Mouse (Mus musculus): ENCODE measurements around the gene Gys2. TPM values are rescaled to one million over a fixed set of nuclear protein-coding genes. Genes with fewer than 3 reads are reported as not detected.

Gys2 gene
- polyA plus RNA-seq, 1 experiment from 2014 or later: not detected

DNA sequence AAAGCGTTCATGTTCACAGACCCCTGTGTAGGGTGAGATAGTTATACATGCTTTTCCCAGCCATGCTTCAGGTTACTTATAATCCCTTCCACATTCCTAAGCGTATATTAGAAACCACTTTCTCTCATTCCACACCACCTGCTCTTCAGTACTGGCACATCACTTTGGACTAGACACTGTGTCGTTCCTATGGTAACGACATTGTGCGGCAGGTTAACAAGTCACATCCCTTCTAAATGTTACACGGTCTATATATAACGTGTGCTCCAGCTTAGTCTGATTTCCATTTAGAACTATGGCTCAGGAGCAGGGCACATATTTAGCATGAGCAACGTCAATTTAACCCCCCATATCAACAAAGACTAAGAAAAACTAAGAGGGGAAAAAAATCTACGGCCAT, 14.7 kb upstream of the Gys2 start:
- WGBS (ENCODE audit: missing documents): 94% methylated on average over 9 of the region's 9 CpGs
- no peaks in the 10 kb centered on the region for H3K36me3 ChIP-seq (ENCODE audit: inconsistent target)
- no peak overlapping the region for H3K27ac ChIP-seq
- H3K4me3 ChIP-seq (ENCODE audit: inconsistent target): no peak overlapping the region
- no peaks in the 10 kb centered on the region for H3K79me2 ChIP-seq (ENCODE audit: inconsistent target)

DNA sequence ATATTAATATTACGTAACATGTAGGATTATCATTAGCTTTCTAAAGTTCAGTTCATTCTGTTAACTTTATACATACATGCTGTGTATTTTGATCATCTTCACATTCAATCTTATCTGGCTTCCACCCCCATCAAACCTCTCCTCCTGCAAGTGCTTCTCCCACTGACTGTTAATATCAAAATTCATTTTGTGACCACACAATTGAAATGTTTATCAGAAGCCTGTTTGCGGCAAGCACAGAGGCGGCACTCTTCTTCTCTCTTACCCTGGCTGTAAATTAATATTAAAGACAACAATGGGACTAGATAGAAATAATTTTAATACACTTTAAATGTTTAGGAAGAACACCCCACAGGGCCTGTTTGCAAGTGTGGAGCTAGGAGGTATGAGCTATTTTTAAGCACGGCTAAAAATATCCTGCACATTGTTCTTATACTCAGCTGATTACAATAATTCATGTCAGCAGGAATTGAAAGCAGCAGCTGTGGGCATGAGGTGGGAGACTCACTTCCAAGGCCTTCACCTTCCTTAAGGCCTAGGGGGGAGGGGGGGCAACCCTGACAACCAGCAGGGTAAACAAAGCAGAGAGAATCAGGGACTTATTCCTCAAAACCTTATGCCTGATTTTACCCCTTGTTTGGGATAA, 12.7 kb upstream of the Gys2 start:
- Histone ChIP-seq H3K27ac (no peak overlapping the region), H3K79me2 (ENCODE audit: inconsistent target) (no peaks in the 10 kb centered on the region), H3K4me3 (ENCODE audit: inconsistent target) (no peak overlapping the region), H3K36me3 (ENCODE audit: inconsistent target) (no peaks in the 10 kb centered on the region)
- 82% methylated on average over 4 of the region's 4 CpGs for WGBS (ENCODE audit: missing documents)

DNA sequence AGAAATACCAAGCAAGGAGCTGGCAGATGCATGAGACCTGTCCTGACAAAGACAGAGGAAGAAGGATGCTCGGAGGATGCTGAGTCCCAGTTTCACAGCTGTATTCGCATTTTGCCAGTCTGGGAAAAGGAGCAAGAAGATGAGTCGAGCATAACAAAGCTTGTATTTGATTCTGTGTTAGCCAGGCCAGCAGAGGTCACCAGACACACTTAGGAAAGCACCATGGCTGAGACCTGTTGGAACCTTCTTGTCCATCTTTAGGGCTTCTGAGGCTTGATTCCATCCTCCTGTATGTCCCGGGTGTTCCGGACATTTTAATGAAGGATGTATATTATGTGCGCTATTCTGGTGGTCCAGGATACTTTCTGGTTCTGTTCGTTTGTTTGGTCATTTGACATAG, 4.3 kb upstream of the Gys2 start:
- Histone ChIP-seq H3K27ac (no peak overlapping the region), H3K4me3 (ENCODE audit: inconsistent target) (no peak overlapping the region), H3K79me2 (ENCODE audit: inconsistent target) (no peaks in the 10 kb centered on the region), H3K36me3 (ENCODE audit: inconsistent target) (no peaks in the 10 kb centered on the region)
- WGBS (ENCODE audit: missing documents): 75% methylated on average over 7 of the region's 7 CpGs

DNA sequence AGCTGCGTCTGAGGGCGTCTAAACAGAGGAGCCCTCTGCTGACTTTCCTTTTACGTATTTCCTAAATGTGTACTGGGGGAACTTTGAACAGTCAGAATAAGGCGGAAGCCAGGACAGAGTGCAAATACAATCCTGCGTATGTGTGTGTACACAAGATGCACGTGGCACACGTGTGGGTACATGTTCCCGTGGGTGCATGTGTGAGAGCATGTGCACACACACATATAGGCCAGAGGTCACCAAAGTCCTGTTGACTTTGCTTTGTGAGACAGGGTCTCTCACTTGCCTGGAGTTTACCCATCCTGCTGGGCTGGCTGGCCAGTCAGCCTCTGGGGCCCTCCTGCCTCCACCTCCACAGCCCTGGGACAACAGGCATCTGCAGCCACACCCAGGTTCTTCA, 1.8 kb downstream of the Gys2 start:
- Histone ChIP-seq H3K79me2 (ENCODE audit: inconsistent target) (no peaks in the 10 kb centered on the region), H3K4me3 (ENCODE audit: inconsistent target) (no peak overlapping the region), H3K27ac (no peak overlapping the region), H3K36me3 (ENCODE audit: inconsistent target) (no peaks in the 10 kb centered on the region)
- WGBS (ENCODE audit: missing documents): 93% methylated on average over 8 of the region's 8 CpGs

DNA sequence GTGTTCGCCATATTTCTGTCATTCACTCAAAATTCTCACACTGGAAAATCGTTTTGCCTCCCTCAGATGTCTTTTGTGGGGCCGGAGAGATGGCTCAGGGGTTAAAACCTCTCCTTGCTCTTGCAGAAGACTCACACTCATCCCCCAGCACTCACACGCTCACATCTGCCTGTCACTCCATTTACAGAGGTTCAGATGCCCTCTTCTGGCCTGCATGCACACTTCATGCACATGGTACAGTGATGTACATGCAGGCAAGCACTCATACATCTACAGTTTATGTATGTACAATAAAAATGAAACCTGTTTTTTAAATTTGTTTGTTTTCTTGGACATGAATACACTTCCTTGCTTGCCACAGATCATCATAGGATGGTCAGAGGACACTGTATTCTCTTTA, 3.3 kb downstream of the Gys2 start:
- Histone ChIP-seq H3K36me3 (ENCODE audit: inconsistent target) (no peaks in the 10 kb centered on the region), H3K4me3 (ENCODE audit: inconsistent target) (no peak overlapping the region)
- 52% methylated on average over 4 of the region's 4 CpGs for WGBS (ENCODE audit: missing documents)

DNA sequence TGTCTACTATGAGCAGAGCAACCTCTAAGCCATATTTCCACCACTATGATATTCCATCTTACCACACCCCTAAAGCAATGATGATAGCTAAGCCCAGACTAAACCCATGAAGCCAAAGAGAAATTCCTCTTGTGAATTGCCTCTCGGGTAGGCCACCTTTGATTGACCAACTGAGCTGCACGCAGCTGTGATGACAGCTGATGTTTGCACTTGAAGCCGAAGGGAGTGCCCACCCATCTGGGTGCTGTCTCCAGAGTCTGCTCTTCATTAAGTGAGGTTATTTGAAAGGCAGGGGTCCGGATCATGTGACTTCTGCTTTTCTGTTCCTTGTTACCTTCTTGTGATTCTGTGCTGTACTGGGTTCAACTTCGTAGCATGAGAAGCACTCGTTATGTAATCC, 10.7 kb downstream of the Gys2 start:
- 97% methylated on average over 6 of the region's 6 CpGs for WGBS (ENCODE audit: missing documents)
- Histone ChIP-seq H3K79me2 (ENCODE audit: inconsistent target) (no peaks in the 10 kb centered on the region), H3K27ac (no peak overlapping the region), H3K4me3 (ENCODE audit: inconsistent target) (no peak overlapping the region), H3K36me3 (ENCODE audit: inconsistent target) (no peaks in the 10 kb centered on the region)

More for the DNA sequence above, 3.3 kb downstream of the Gys2 start:
- no peak overlapping the region for H3K27ac ChIP-seq
- H3K79me2 ChIP-seq (ENCODE audit: inconsistent target): no peaks in the 10 kb centered on the region

DNA sequence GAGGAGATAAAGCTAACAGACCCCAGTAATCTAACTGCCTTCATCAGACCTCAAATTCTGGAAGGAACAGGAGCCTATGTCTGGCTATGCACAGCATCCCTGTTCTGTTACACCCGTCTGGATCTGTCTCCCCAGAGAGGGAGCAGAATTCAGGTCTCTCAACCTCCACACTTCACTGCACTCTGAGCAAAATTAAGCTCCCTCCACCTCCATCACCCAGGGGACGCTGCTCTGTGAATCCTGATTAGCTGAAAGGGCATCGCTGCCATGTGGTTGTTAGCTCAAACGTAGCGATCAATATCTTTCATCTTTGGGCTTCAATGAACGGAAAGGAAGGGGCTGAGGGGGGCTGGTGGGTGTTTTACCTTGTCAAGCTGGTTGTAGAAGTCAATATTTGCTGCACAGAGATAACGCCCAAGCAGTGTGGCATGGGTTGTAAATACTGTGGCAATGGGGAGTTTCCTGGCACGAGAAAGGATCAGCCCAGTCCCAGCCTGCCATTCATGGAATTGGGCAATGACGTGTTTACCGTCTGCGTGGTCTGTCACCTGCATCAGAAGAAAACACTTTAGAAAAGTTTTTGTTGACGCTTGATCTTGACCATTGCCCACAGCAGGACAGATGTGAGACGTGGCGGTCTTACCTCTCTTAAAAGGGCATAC, 13.8 kb downstream of the Gys2 start:
- Histone ChIP-seq H3K79me2 (ENCODE audit: inconsistent target) (no peaks in the 10 kb centered on the region), H3K27ac (no peak overlapping the region), H3K36me3 (ENCODE audit: inconsistent target) (no peaks in the 10 kb centered on the region), H3K4me3 (ENCODE audit: inconsistent target) (no peak overlapping the region)
- 82% methylated on average over 14 of the region's 14 CpGs for WGBS (ENCODE audit: missing documents)

DNA sequence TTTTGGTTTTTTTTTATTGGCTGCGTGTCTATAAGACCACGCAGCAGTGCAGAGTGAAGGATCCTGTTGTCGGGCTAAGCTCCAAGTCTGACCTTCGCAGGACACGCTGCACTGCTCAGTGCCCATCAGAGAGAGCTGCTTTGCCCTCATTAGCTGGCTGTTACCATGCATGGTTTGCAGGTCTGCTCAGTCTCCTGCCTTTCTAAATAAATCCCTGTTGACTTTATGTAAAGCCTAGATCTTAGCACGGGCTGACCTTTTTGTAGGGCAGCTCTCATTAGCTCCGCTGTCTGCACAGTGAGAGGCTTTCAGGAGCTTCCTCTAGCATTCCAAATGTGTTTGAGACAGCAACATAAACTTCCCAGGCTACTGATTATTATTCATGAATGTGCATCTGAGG, 14.9 kb downstream of the Gys2 start:
- Histone ChIP-seq H3K4me3 (ENCODE audit: inconsistent target) (no peak overlapping the region), H3K79me2 (ENCODE audit: inconsistent target) (no peaks in the 10 kb centered on the region), H3K36me3 (ENCODE audit: inconsistent target) (no peaks in the 10 kb centered on the region), H3K27ac (no peak overlapping the region)
- WGBS (ENCODE audit: missing documents): 94% methylated on average over 7 of the region's 7 CpGs

DNA sequence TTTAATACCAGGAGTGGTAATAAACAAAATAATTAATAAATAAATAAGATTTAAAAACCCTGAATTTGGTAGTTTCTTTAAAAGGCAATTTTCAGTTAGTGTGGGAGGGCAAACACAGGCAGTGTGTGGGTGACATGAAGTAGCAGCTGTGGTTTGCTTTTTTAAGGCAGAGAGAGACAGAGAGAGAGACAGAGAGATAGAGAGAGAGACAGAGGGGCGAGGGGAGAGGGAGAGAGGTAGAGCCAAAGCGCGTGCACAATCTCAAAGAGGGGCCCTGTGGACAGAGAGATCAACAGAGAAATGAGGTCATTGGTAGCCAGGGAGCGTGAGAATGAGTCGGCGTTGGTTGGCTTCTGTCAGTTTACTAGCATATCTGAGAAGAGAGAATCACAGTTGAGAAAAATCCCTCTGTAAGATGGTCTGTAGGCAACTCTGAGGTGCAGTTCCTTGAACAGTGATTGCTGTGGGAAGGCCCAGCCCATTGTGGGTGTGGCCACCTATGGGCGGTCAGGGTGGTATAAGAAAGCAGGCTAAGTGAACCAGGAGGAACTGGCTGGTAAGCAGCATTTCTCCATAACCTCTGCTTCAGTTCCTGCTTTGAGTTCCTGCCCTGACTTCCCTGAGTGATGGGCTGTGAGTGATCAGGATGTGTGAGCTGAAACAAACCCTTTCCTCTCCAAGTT, 17.5 kb downstream of the Gys2 start:
- Histone ChIP-seq H3K79me2 (ENCODE audit: inconsistent target) (no peaks in the 10 kb centered on the region), H3K4me3 (ENCODE audit: inconsistent target) (no peak overlapping the region), H3K27ac (no peak overlapping the region), H3K36me3 (ENCODE audit: inconsistent target) (no peaks in the 10 kb centered on the region)
- WGBS (ENCODE audit: missing documents): 89% methylated on average over 7 of the region's 7 CpGs

DNA sequence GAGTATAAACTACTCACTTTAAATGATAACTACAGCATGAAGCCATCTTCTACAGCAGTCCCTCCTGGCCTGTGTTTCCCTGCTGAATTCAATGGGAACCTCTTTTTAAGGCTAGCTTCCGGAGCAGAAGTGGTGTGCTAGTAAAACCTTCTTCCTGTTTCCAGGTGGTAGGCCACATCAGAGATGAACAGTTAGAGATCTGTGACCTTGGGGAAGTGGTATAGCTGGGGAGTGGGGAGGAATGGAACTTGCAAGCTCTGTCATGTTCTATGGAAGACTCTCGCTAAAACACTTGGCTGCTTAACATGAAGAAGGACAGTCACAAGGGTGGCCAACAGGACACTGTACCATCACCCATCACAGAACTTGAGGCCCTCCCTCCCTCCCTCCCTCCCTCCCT, 19.6 kb downstream of the Gys2 start:
- Histone ChIP-seq H3K27ac (no peak overlapping the region), H3K36me3 (ENCODE audit: inconsistent target) (no peaks in the 10 kb centered on the region)
- WGBS (ENCODE audit: missing documents): 9% methylated on average over 1 of the region's 2 CpGs

DNA sequence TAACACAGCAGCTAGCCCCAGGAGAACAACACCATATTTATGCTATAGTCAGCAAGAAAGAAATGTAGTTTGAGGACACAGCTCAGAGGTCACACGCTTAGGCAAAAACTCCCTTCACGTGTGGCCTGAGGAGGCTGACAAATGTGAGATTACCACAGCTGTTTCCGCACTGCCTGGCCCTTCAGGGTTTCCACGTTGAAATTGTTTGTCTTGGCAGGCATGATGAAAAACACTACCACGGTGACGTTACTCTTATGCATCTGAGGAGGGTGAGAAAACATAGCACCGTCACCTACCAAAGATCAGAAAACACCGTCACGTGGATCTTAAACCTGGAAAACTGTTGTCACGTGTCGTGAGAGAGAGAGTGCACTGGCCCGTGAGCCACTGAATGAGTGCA, 21.5 kb downstream of the Gys2 start:
- H3K79me2 ChIP-seq (ENCODE audit: inconsistent target): no peaks in the 10 kb centered on the region
- no peak overlapping the region for H3K27ac ChIP-seq
- no peaks in the 10 kb centered on the region for H3K36me3 ChIP-seq (ENCODE audit: inconsistent target)
- no peak overlapping the region for H3K4me3 ChIP-seq (ENCODE audit: inconsistent target)
- 91% methylated on average over 12 of the region's 12 CpGs for WGBS (ENCODE audit: missing documents)

More for the DNA sequence above, 19.6 kb downstream of the Gys2 start:
- H3K4me3 ChIP-seq (ENCODE audit: inconsistent target): no peak overlapping the region
- H3K79me2 ChIP-seq (ENCODE audit: inconsistent target): no peaks in the 10 kb centered on the region

DNA sequence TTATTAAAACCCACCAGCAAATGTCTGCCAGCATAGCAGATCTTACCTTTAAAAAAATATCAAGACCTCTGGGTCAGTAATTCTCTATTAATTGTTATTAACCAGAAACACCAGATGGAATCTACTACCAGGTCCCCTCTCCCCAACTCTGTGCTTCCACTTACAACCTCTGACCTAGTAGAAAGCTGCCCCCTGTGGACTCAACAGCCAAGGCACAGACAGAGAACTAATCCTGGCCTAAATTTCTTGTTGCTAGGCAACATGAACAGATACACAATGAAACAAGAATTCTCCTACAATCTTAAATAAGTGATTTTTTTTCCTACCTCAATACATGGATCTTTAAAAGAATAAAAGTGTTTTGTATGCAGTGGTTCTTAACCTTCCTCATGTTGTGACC, 43.8 kb downstream of the Gys2 start:
- Histone ChIP-seq H3K27ac (no peak overlapping the region), H3K4me3 (ENCODE audit: inconsistent target) (no peak overlapping the region), H3K36me3 (ENCODE audit: inconsistent target) (no peaks in the 10 kb centered on the region), H3K79me2 (ENCODE audit: inconsistent target) (no peaks in the 10 kb centered on the region)

DNA sequence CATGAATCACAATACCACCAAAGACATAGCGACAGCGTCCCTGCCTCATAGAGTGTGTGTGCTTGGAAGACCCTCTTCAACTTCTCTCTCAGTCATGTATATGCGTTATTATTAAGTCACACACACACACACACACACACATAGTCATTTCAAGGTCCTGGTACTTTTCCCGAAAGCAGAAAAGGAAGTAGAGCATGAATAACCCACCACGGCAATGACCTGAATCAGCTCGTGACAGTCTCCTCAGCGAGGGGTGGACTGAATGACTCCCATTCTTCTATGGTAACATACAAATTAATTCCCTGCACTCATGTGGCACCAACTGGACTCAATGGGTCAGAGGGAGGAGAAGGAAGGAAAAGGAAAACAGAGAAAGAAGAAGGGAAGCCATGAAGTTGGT, 47.9 kb downstream of the Gys2 start:
- Histone ChIP-seq H3K27ac (no peak overlapping the region), H3K4me3 (ENCODE audit: inconsistent target) (no peak overlapping the region), H3K79me2 (ENCODE audit: inconsistent target) (no peaks in the 10 kb centered on the region), H3K36me3 (ENCODE audit: inconsistent target) (no peaks in the 10 kb centered on the region)
- 41% methylated on average over 7 of the region's 7 CpGs for WGBS (ENCODE audit: missing documents)

DNA sequence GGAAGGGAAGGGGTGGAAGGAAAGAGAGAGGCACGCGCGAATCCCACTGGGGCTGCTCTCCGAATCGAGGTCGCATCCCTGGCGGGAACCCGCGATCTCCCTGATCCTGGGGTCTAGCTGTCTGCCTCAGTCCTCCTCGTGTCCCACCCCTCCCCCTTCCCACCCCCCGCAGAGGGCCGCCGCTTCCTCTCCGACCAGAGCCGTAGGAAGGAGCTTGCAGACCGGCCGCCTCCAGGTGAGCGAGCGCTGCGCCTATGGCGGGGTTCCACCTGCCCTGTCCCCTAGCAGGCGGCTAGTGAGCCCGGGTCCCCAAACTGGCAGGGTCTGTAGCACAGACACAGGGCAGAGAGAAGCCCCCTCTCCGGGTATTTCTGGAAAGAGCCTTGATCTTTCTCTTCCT, 58.3 kb downstream of the Gys2 start:
- no peaks in the 10 kb centered on the region for H3K36me3 ChIP-seq (ENCODE audit: inconsistent target)
- WGBS (ENCODE audit: missing documents): 7% methylated on average over 11 of the region's 24 CpGs
- H3K4me3 ChIP-seq (ENCODE audit: inconsistent target): no peak overlapping the region
- H3K79me2 ChIP-seq (ENCODE audit: inconsistent target): no peaks in the 10 kb centered on the region
- H3K27ac ChIP-seq: no peak overlapping the region

DNA sequence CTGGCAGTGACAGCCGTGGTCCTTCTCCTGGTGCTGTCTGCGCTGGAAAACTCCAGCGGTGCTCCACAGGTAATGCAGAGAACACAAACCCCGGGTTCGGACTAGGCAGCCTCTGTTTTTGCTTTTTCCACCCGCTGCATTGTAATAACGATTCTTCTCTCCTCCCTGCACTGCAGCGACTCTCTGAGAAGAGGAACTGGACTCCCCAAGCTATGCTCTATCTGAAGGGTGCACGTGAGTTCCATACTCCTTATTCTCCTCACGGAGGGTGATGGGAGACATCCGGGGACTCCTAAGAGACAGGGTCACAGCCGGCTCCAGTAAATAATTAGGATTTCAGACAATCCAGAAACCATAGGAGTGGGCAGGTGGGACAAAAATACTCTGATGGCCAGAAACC, 59.1 kb downstream of the Gys2 start:
- Histone ChIP-seq H3K27ac (no peak overlapping the region), H3K79me2 (ENCODE audit: inconsistent target) (no peaks in the 10 kb centered on the region), H3K36me3 (ENCODE audit: inconsistent target) (no peaks in the 10 kb centered on the region), H3K4me3 (ENCODE audit: inconsistent target) (no peak overlapping the region)
- WGBS (ENCODE audit: missing documents): 10% methylated on average over 12 of the region's 12 CpGs

All from macrophage (primary cell).